Mouse (Mus musculus): ENCODE data around the gene Serpinb6c. TPM values are rescaled to one million over a fixed set of nuclear protein-coding genes. Genes with fewer than 3 reads are reported as not detected.

The Serpinb6c gene
- total and polyA plus RNA-seq, 3 experiments: not detected

GRCm38 (mm10) chr13:33921699-33922098 lies 16.2 kb upstream of the Serpinb6c start (continued):
- TF ChIP-seq ELF1 (IDR thresholded peaks at IDR 0.05; ENCODE audit: low read depth, low read length) (no peak), MAX (IDR thresholded peaks at IDR 0.05; ENCODE audit: low read length) (no peak), NRF1 (IDR thresholded peaks at IDR 0.05; ENCODE audit: insufficient read depth, low read depth, low read length, poor library complexity, severe bottlenecking) (no peak)

DNA sequence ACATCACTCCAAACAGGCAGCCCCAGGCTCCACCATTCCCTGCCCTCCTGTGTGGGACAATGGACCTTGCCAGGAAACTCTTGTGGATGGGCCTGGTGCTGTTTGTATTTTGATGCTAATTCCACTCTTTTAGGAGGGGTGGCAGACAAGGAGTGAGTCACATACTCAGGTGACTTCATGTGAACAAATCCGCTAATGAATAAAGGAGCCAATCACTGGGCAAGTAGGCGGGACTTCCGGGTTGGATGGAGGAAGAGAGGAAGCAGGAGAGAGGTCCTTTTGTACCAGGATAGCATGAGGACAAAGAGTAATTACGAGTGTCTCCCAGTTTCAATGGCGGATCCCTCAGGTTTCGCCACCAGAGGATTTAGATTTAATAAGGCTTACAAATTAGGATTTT lies 15.5 kb upstream of the Serpinb6c start:
- no peak for TF ChIP-seq ELF1 (IDR thresholded peaks at IDR 0.05; ENCODE audit: low read depth, low read length)
- TF ChIP-seq CHD2 (IDR thresholded peaks at IDR 0.05; ENCODE audit: low read length): no peak
- TF ChIP-seq MXI1 (IDR thresholded peaks at IDR 0.05; ENCODE audit: low read depth, low read length): no peak
- TF ChIP-seq TBP (IDR thresholded peaks at IDR 0.05; ENCODE audit: low read depth, low read length): no peak
- TF ChIP-seq USF1 (IDR thresholded peaks at IDR 0.05; ENCODE audit: low read depth, low read length): no peak
- peaks cover 0 to 3% of the 10 kb centered on the region in 2 experiments; a peak in 2 of 4 replicates for H3K36me3 ChIP-seq (ENCODE audit: control insufficient read depth in 1 of 2, insufficient read depth in 2 of 2, low read length in 2 of 2)
- no peak for DNase-seq (ENCODE audit: low read depth, low spot score)
- H3K4me1 ChIP-seq (ENCODE audit: control insufficient read depth in 1 of 2, insufficient read depth in 2 of 2, low read length in 2 of 2): no peaks in the 10 kb centered on the region
- H3K9ac ChIP-seq (ENCODE audit: control insufficient read depth, low read depth, low read length, poor library complexity, severe bottlenecking): no peak overlapping the region
- no peaks in the 10 kb centered on the region for H3K9me3 ChIP-seq (replicated peaks; ENCODE audit: insufficient read depth, low read length)
- H3K27ac ChIP-seq (ENCODE audit: control insufficient read depth, low read depth, low read length): no peak overlapping the region
- no peak overlapping the region for H3K4me3 ChIP-seq (ENCODE audit: control insufficient read depth in 1 of 2, insufficient read depth in 1 of 2, low read depth in 2 of 2, low read length in 2 of 2)
- H3K27me3 ChIP-seq (ENCODE audit: control insufficient read depth in 1 of 2, insufficient read depth in 2 of 2, low read length in 2 of 2): no peaks in the 10 kb centered on the region
- no peaks in the 10 kb centered on the region for H3K79me2 ChIP-seq (ENCODE audit: control insufficient read depth, insufficient read depth, low read length, poor library complexity)

GRCm38 (mm10) chr13:33906821-33907220 lies 1.3 kb upstream of the Serpinb6c start:
- Histone ChIP-seq H3K4me1 (ENCODE audit: control insufficient read depth in 1 of 2, insufficient read depth in 2 of 2, low read length in 2 of 2) (no peaks in the 10 kb centered on the region), H3K9me3 (replicated peaks; ENCODE audit: insufficient read depth, low read length) (no peaks in the 10 kb centered on the region), H3K79me2 (ENCODE audit: control insufficient read depth, insufficient read depth, low read length, poor library complexity) (no peaks in the 10 kb centered on the region), H3K36me3 (ENCODE audit: control insufficient read depth in 1 of 2, insufficient read depth in 2 of 2, low read length in 2 of 2) (no peaks in the 10 kb centered on the region), H3K27me3 (ENCODE audit: control insufficient read depth in 1 of 2, insufficient read depth in 2 of 2, low read length in 2 of 2) (peaks cover 2% of the 10 kb centered on the region in 2 experiments; a peak in 3 of 4 replicates), H3K4me3 (ENCODE audit: control insufficient read depth in 1 of 2, insufficient read depth in 1 of 2, low read depth in 2 of 2, low read length in 2 of 2) (no peak overlapping the region), H3K27ac (ENCODE audit: control insufficient read depth, low read depth, low read length) (no peak overlapping the region), H3K9ac (ENCODE audit: control insufficient read depth, low read depth, low read length, poor library complexity, severe bottlenecking) (no peak overlapping the region)
- TF ChIP-seq POLR2AphosphoS2 (IDR thresholded peaks at IDR 0.05; ENCODE audit: low read length) (no peak), USF1 (IDR thresholded peaks at IDR 0.05; ENCODE audit: low read depth, low read length) (no peak), TCF12 (IDR thresholded peaks at IDR 0.05; ENCODE audit: low read depth, low read length) (no peak), E2F4 (IDR thresholded peaks at IDR 0.05; ENCODE audit: borderline replicate concordance, low read depth, low read length) (no peak), ZNF384 (IDR thresholded peaks at IDR 0.05; ENCODE audit: low read depth, low read length) (no peak), EP300 (IDR thresholded peaks at IDR 0.05; ENCODE audit: low read depth in 1 of 2, low read length in 2 of 2) (no peak), CHD2 (IDR thresholded peaks at IDR 0.05; ENCODE audit: low read length) (no peak), KAT2A (conservative IDR thresholded peaks at IDR 0.05; ENCODE audit: low read depth, low read length) (no peak), TAL1 (IDR thresholded peaks at IDR 0.05; ENCODE audit: low read length) (no peak), ZMIZ1 (IDR thresholded peaks at IDR 0.05; ENCODE audit: low read depth, low read length) (no peak), POLR2AphosphoS5 (IDR thresholded peaks at IDR 0.05; ENCODE audit: borderline replicate concordance, low read depth, low read length) (no peak), ZKSCAN1 (IDR thresholded peaks at IDR 0.05; ENCODE audit: low read depth, low read length) (no peak), GABPA (IDR thresholded peaks at IDR 0.05; ENCODE audit: low read depth, low read length) (no peak), BHLHE40 (IDR thresholded peaks at IDR 0.05; ENCODE audit: borderline replicate concordance, low read depth, low read length) (no peak)
- no peak for DNase-seq (ENCODE audit: low read depth, low spot score)

Measured in MEL (cell line).